Mouse (Mus musculus) stomach, embryonic 14.5 days (tissue): ENCODE measurements around the gene Ankk1. TPM values are rescaled to one million over a fixed set of nuclear protein-coding genes. Genes with fewer than 3 reads are reported as not detected.

Experiments used
- ATAC-seq: fragments of 200-750 bp; cut with Nextera tagmentation; 2 replicates; pipeline ENCODE4 v1.8.0; 2017; ENCODE audit warnings: low read depth, moderate TSS enrichment; ENCODE audit not compliant: insufficient number of reproducible peaks, insufficient read depth, low FRiP score
- H3K27ac ChIP-seq: fragments of 300-500 bp; sonication (generic); 2 replicates; pipeline ENCODE4 v1.5.1; 2014; ENCODE audit warnings: mild to moderate bottlenecking, low read length, moderate library complexity, mixed read lengths
- H3K27me3 ChIP-seq: fragments of 300-500 bp; sonication (generic); 2 replicates; pipeline ENCODE4 v1.6.1; 2014; ENCODE audit warnings: low read length, control low read depth, mixed read lengths; ENCODE audit not compliant: control insufficient read depth, insufficient read depth
- H3K36me3 ChIP-seq: fragments of 300-500 bp; sonication (generic); 2 replicates; pipeline ENCODE4 v1.6.1; 2014; ENCODE audit warnings: mild to moderate bottlenecking, control low read depth, low read length, moderate library complexity, mixed read lengths; ENCODE audit not compliant: control insufficient read depth, insufficient read depth
- H3K4me1 ChIP-seq: fragments of 300-500 bp; sonication (generic); 2 replicates; pipeline ENCODE4 v1.6.1; 2014; ENCODE audit warnings: low read length, control low read depth, mixed read lengths; ENCODE audit not compliant: control insufficient read depth, insufficient read depth
- H3K4me2 ChIP-seq: fragments of 300-500 bp; sonication (generic); replicated peaks from 2 replicates; pipeline ENCODE4 v1.6.1; 2014; ENCODE audit warnings: low read depth, low read length, control low read depth
- H3K4me3 ChIP-seq: fragments of 300-500 bp; sonication (generic); 2 replicates; pipeline ENCODE4 v1.5.1; 2014; ENCODE audit warnings: low read depth, low read length, control low read depth
- H3K9ac ChIP-seq: fragments of 300-500 bp; sonication (generic); replicated peaks from 2 replicates; pipeline ENCODE4 v1.6.1; 2014; ENCODE audit warnings: low read depth, mild to moderate bottlenecking, control low read depth, low read length, moderate library complexity, mixed read lengths
- H3K9me3 ChIP-seq: fragments of 300-500 bp; sonication (generic); 2 replicates; pipeline ENCODE4 v1.6.1; 2016; ENCODE audit warnings: low read depth, low read length, control low read depth; ENCODE audit not compliant: control insufficient read depth
- WGBS: fragments of 180-500 bp; shearing (Covaris S2); extraction: QIAGEN DNeasy Blood & Tissue Kit; methylation state at CpG from one replicate; pipeline ENCODE4 v1.1.7; 2014; 5-methylcytosine and 5-hydroxymethylcytosine counted together
- polyA plus RNA-seq: library from polyadenylated mRNA; unstranded; fragments of >200 nt; fragmentation: Nextera tagmentation; extraction: Ambion mirVana; gene quantifications from 2 replicates; pipeline ENCODE4 v1.2.1, GENCODE M21; 2014

Gene Ankk1
- polyA plus RNA-seq, 1 experiment from 2014 or later: 0.09 TPM

DNA sequence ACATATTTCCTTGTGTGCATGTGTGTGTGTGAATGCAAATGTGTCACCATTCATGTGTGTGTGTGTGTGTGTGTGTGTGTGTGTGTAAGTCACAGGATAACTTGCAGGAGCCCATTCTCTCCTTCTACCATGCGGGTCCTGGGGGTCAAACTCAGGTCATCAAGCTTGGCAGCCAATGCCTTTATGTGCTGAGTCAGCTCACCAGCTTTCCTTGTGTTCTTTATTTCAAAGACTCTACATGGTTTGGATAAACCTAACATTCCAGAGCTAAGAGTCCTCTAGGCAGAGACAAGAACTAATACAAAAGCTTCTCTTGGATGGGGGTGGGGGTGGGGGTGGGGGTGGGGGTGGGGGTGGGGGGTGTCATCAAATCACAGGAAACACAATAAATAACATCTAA lies 1.2 kb downstream of the Ankk1 start:
- 62% methylated on average over 1 of the region's 1 CpGs for WGBS
- no peak for ATAC-seq
- Histone ChIP-seq H3K4me1 (no peaks in the 10 kb centered on the region), H3K4me3 (no peak overlapping the region), H3K36me3 (no peaks in the 10 kb centered on the region), H3K9ac (no peak overlapping the region), H3K27me3 (no peaks in the 10 kb centered on the region), H3K9me3 (no peaks in the 10 kb centered on the region), H3K27ac (no peak overlapping the region), H3K4me2 (no peak overlapping the region)

DNA sequence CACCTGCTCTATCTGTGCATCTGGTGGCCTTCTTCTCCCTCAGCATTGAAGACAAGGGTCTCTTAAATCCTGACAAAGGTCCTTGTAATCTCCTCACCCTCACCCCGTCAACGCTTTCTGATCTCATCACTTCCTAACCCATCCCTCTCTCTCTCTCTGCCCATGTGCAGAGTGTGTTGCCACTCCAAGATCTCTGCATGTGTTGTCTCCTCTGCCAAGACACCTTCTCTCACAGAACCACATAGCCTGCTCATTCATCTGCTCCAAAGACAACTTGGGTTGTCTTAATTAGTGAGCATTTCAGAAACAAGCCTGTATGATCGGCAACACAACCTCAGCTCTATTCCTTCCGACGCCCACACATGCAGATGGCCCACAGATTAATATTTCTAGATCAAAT lies 3.0 kb downstream of the Ankk1 start:
- no peak overlapping the region for H3K9ac ChIP-seq
- H3K27ac ChIP-seq: no peak overlapping the region
- no peaks in the 10 kb centered on the region for H3K27me3 ChIP-seq
- H3K9me3 ChIP-seq: no peaks in the 10 kb centered on the region
- no peaks in the 10 kb centered on the region for H3K4me1 ChIP-seq
- no peak overlapping the region for H3K4me2 ChIP-seq
- no peak for ATAC-seq
- no peaks in the 10 kb centered on the region for H3K36me3 ChIP-seq
- no peak overlapping the region for H3K4me3 ChIP-seq
- WGBS: 91% methylated on average over 5 of the region's 5 CpGs

DNA sequence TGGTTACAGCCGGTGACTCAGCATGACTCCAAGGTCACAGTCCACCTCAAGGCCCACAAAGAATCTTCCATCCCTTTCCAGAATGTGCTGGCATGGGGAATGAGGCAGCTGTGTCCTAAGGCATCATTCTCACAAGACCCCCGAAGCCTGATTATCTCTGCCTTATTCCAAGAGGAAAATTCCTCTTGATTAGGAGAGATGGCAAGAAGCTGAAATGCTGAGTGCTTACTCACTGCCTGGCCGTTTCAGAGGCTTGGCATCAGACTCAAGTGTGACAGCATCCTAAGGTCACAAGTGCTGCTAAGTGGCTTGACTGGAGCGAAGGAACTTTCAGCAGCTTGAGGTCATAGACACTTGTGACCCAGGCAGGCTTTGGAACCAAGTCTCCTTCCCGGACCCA lies 16.2 kb downstream of the Ankk1 start:
- no peak for ATAC-seq
- H3K27me3 ChIP-seq: no peaks in the 10 kb centered on the region
- H3K9ac ChIP-seq: no peak overlapping the region
- WGBS: 81% methylated on average over 5 of the region's 5 CpGs
- H3K4me1 ChIP-seq: no peaks in the 10 kb centered on the region
- H3K36me3 ChIP-seq: no peaks in the 10 kb centered on the region
- no peak overlapping the region for H3K27ac ChIP-seq
- no peaks in the 10 kb centered on the region for H3K9me3 ChIP-seq
- no peak overlapping the region for H3K4me3 ChIP-seq
- H3K4me2 ChIP-seq: no peak overlapping the region

DNA sequence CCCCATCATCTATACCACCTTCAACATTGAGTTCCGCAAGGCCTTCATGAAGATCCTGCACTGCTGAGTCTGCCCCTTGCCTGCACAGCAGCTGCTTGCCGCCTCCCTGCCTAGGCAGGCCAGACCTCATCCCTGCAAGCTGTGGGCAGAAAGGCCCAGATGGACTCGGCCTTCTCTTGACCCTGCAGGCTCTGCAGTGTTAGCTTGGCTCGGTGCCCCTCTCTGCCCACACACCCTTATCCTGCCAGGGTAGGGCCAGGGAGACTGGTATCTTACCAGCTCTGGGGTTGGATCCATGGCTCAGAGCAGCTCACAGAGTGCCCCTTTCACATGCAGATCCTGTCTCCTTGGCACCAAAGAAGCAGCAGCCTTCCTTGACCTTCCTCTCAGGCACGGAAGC lies 19.8 kb downstream of the Ankk1 start:
- Histone ChIP-seq H3K4me1 (no peaks in the 10 kb centered on the region), H3K9me3 (no peaks in the 10 kb centered on the region), H3K4me2 (no peak overlapping the region), H3K27ac (no peak overlapping the region), H3K36me3 (no peaks in the 10 kb centered on the region), H3K27me3 (no peaks in the 10 kb centered on the region), H3K9ac (no peak overlapping the region), H3K4me3 (no peak overlapping the region)
- no peak for ATAC-seq
- WGBS: 89% methylated on average over 5 of the region's 5 CpGs

DNA sequence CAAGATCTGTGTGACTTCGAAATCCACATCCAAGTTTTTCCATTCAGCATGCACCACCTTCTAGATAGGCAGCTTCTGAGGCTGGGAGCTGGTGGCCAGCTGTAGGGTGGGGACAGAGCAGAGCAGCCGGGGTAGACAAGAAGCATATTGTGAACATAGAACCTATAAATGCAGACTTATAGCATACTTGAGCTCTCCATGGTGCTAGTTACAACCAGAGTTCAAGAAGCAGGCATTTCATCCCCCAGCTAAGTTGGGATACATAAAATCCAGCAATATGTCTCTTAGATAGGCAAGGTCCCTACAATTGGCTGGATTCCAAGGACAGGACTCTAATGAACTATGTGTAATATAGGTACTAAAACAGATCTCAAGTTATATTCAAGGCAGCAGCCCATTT lies 23.1 kb downstream of the Ankk1 start:
- H3K4me3 ChIP-seq: no peak overlapping the region
- 68% methylated on average over 2 of the region's 2 CpGs for WGBS
- ATAC-seq: no peak

DNA sequence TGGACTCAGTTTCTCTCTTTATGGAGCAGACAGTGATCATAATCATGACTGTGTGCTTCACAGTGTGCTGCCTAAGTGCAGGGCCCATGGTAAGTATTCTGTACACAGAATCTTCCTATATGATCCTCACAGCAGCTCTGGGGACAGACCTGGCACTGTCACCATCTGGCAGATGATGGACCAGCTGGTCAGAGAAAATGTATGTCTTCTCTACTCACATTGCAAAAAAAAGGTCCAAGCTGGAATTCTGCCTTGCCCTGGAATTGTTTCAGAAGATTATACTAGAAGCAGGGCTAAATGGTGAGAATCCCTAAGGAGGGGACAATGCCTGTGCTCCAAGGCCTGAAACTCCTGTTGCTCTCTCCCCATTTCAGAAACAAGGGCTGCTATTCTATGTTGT lies 30.8 kb downstream of the Ankk1 start:
- no peaks in the 10 kb centered on the region for H3K36me3 ChIP-seq
- no peaks in the 10 kb centered on the region for H3K27me3 ChIP-seq
- no peak for ATAC-seq
- no peaks in the 10 kb centered on the region for H3K9me3 ChIP-seq
- no peak overlapping the region for H3K4me2 ChIP-seq
- no peaks in the 10 kb centered on the region for H3K4me1 ChIP-seq
- no peak overlapping the region for H3K9ac ChIP-seq
- no peak overlapping the region for H3K27ac ChIP-seq
- H3K4me3 ChIP-seq: no peak overlapping the region

More for the DNA sequence above, 23.1 kb downstream of the Ankk1 start:
- Histone ChIP-seq H3K27ac (no peak overlapping the region), H3K4me1 (no peaks in the 10 kb centered on the region), H3K36me3 (no peaks in the 10 kb centered on the region), H3K9me3 (no peaks in the 10 kb centered on the region), H3K4me2 (no peak overlapping the region), H3K9ac (no peak overlapping the region), H3K27me3 (no peaks in the 10 kb centered on the region)

- WGBS: 47% methylated on average over 2 of the region's 2 CpGs
- Histone ChIP-seq H3K27me3 (no peaks in the 10 kb centered on the region), H3K4me1 (no peaks in the 10 kb centered on the region)
These were observed 34.6 kb downstream of the Ankk1 start for GRCm38 (mm10) chr9:49392242-49392641.

DNA sequence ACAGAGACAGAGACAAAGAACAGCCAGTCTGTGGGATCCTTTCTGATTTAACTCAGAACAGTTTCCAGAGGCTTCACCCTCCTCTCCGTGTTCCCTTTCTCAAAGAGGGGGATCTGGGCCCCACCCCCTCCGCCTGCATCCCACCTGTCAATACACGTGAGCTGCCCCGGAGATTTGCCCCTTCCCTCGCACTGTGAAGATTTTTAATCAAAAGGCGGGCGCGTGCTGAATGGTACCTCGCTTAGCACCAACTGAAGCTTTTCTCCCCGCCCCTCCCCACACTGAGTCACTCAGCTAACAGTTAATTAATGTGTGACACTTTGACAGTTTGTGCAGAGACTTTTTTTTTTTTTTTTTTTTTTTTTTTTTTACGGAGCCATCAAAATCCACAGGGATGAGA lies 40.7 kb downstream of the Ankk1 start:
- no peak overlapping the region for H3K4me3 ChIP-seq
- no peaks in the 10 kb centered on the region for H3K9me3 ChIP-seq
- no peaks in the 10 kb centered on the region for H3K4me1 ChIP-seq
- no peak overlapping the region for H3K27ac ChIP-seq
- no peak overlapping the region for H3K4me2 ChIP-seq
- no peaks in the 10 kb centered on the region for H3K36me3 ChIP-seq
- ATAC-seq: no peak
- 27% methylated on average over 11 of the region's 11 CpGs for WGBS
- H3K9ac ChIP-seq: no peak overlapping the region
- no peaks in the 10 kb centered on the region for H3K27me3 ChIP-seq

More at GRCm38 (mm10) chr9:49392242-49392641, 34.6 kb downstream of the Ankk1 start:
- no peaks in the 10 kb centered on the region for H3K36me3 ChIP-seq
- no peak overlapping the region for H3K4me3 ChIP-seq
- H3K9ac ChIP-seq: no peak overlapping the region
- H3K27ac ChIP-seq: no peak overlapping the region
- no peak overlapping the region for H3K4me2 ChIP-seq
- H3K9me3 ChIP-seq: no peaks in the 10 kb centered on the region
- no peak for ATAC-seq

DNA sequence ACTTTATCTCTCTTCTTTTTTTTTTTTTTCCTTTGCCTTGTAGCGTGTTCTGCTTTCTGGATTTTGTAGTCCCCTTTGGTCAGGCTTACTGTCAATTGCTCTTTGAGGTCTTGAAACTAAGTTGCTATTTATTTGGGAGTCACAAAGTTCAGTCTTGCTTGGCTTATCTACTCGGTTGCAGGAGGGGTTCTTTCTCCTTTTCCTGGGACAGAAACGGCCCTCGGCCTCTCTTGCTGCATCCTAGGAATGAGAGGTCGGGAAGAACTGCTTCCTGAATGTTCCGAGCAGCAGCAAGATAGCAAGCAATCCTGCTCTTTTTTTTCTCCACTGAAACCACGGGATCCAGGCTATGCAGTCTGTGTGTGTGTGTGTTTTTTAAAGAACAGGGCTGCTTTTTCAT lies 41.5 kb downstream of the Ankk1 start:
- Histone ChIP-seq H3K4me2 (no peak overlapping the region), H3K36me3 (no peaks in the 10 kb centered on the region), H3K27me3 (no peaks in the 10 kb centered on the region), H3K4me3 (no peak overlapping the region), H3K9ac (no peak overlapping the region), H3K27ac (no peak overlapping the region), H3K4me1 (no peaks in the 10 kb centered on the region), H3K9me3 (no peaks in the 10 kb centered on the region)
- WGBS: 29% methylated on average over 7 of the region's 7 CpGs
- no peak for ATAC-seq
